Mouse (Mus musculus) forebrain, embryonic 14.5 days (tissue): ENCODE measurements around the gene Tmsb15b1. TPM values are rescaled to one million over a fixed set of nuclear protein-coding genes. Genes with fewer than 3 reads are reported as not detected.
A peak's percentile ranks its signal among the peaks of the same experiment; 100 is the strongest.

ENCODE experiments used
- ATAC-seq: fragments of 200-750 bp; cut with Nextera tagmentation; 2 replicates; pipeline ENCODE4 v1.8.0; 2017; ENCODE audit warnings: mild to moderate bottlenecking, moderate library complexity
- DNase-seq: peaks from one replicate; pipeline ENCODE4 v3.0.0-alpha.2; 2015; ENCODE audit warnings: low spot score
- H3K27ac ChIP-seq: fragments of 300-500 bp; sonication (generic); 2 replicates; pipeline ENCODE4 v1.5.1; 2014; ENCODE audit warnings: low read depth, mild to moderate bottlenecking, control low read depth, low read length, moderate library complexity
- H3K27me3 ChIP-seq: fragments of 300-500 bp; sonication (generic); replicated peaks from 2 replicates; pipeline ENCODE4 v1.6.1; 2014; ENCODE audit warnings: low read length, control low read depth, mixed read lengths; ENCODE audit not compliant: control insufficient read depth, insufficient read depth
- H3K36me3 ChIP-seq: fragments of 300-500 bp; sonication (generic); 2 replicates; pipeline ENCODE4 v1.6.1; 2014; ENCODE audit warnings: low read length, control low read depth; ENCODE audit not compliant: control insufficient read depth, insufficient read depth
- H3K4me1 ChIP-seq: fragments of 300-500 bp; sonication (generic); 2 replicates; pipeline ENCODE4 v1.6.1; 2014; ENCODE audit warnings: antibody characterized with exemption, low read length, control low read depth; ENCODE audit not compliant: control insufficient read depth, insufficient read depth
- H3K4me2 ChIP-seq: fragments of 300-500 bp; sonication (generic); 2 replicates; pipeline ENCODE4 v1.6.1; 2014; ENCODE audit warnings: mild to moderate bottlenecking, control low read depth, low read length
- H3K4me3 ChIP-seq: fragments of 300-500 bp; sonication (generic); 2 replicates; pipeline ENCODE4 v1.5.1; 2014; ENCODE audit warnings: low read depth, low read length, control low read depth
- H3K9ac ChIP-seq: fragments of 300-500 bp; sonication (generic); 2 replicates; pipeline ENCODE4 v1.6.1; 2014; ENCODE audit warnings: mild to moderate bottlenecking, low read length, control low read depth, moderate library complexity
- H3K9me3 ChIP-seq: fragments of 300-500 bp; sonication (generic); replicated peaks from 2 replicates; pipeline ENCODE4 v1.6.1; 2016; ENCODE audit warnings: low read length, control low read depth, mixed read lengths; ENCODE audit not compliant: control insufficient read depth
- WGBS: fragments of 180-500 bp; shearing (Covaris S2); extraction: QIAGEN DNeasy Blood & Tissue Kit; methylation state at CpG from one replicate; pipeline ENCODE4 v1.1.7; 2014; 5-methylcytosine and 5-hydroxymethylcytosine counted together
- polyA plus RNA-seq: library from polyadenylated mRNA; unstranded; fragments of >200 nt; fragmentation: Nextera tagmentation; extraction: Ambion mirVana; gene quantifications from 2 replicates; pipeline ENCODE4 v1.2.1, GENCODE M21; 2014

The Tmsb15b1 gene
- polyA plus RNA-seq: 51.4 and 61.0 TPM in 2 replicates

DNA sequence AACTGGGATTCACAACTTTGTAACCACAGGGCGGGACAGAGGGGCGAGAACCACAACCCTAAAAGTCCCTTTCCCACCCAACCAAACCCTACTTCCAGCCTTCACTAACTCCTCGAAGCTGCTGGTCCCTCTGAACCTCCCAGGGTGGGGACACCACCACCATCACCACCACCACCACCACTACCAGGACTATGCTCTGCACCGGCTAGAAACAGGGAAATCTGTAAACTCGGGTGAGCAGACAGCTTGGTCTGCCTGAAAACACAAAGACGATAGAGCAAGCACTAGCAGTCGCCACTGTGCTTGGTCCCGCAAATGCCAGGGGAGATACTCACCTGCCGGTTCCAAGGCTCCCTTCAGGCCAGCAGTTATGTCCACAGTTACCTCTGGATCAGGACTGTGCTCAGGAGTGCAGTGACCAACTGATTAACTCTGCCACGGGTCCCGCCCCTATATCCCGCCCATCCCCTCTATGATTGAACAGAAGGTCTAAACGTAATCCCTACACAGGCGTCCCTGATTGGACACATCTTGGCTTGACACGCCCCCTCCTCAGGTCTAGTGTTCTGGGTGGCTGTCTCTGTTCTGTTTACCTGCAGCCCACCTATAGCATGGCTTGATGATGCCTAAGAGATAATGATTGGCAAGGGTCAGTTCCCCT lies at the start of gene Tmsb15b1, which contains the start of gene Tmsb15l:
Tmsb15b1 (minus strand) TSS at position 451 of the 661 bp plus-strand sequence.
Tmsb15l (minus strand) TSS at position 446 of the 661 bp plus-strand sequence.
- peak; percentile 100 for ATAC-seq
- Histone ChIP-seq H3K27me3 (no peaks in the 10 kb centered on the region), H3K4me3 (peak within 1 kb of the TSS; percentile 35), H3K27ac (no peak within 1 kb of the TSS), H3K4me1 (no peaks in the 10 kb centered on the region), H3K4me2 (peak within 1 kb of the TSS; percentile 48), H3K36me3 (no peaks in the 10 kb centered on the region), H3K9me3 (no peaks in the 10 kb centered on the region), H3K9ac (peak within 1 kb of the TSS; percentile 47; the same call in 1 of the 2 replicates)
- 44% methylated on average over 15 of the region's 15 CpGs for WGBS
- DNase-seq: peak; percentile 89

DNA sequence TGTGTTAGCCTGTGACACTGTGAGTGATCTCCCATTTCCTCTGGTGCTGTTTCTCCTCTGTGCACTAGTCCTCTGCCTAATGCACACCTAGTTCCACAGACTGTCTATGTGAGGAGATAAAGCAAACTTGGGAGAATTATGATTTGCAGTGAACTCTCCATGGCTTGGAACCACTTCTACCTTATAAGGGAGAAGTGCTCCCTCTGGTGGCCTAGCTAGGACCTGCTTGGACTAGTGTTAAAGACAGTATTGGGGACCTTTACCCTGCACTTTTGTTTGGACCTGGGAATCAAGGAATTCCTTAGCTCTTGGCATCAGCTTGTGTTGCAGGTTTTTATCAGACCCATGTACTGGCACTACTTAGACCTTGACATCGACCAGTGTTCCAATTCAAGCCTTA lies 42.6 kb upstream of the Tmsb15b1 start:
- Histone ChIP-seq H3K9ac (no peak overlapping the region), H3K27me3 (no peaks in the 10 kb centered on the region), H3K9me3 (no peaks in the 10 kb centered on the region), H3K27ac (no peak overlapping the region), H3K4me3 (no peak overlapping the region), H3K36me3 (no peaks in the 10 kb centered on the region), H3K4me1 (no peaks in the 10 kb centered on the region), H3K4me2 (no peak overlapping the region)
- ATAC-seq (peak; percentile 55; the same call in 1 of the 2 replicates), DNase-seq (peak; percentile 79)
- WGBS: 24% methylated on average over 1 of the region's 1 CpGs

DNA sequence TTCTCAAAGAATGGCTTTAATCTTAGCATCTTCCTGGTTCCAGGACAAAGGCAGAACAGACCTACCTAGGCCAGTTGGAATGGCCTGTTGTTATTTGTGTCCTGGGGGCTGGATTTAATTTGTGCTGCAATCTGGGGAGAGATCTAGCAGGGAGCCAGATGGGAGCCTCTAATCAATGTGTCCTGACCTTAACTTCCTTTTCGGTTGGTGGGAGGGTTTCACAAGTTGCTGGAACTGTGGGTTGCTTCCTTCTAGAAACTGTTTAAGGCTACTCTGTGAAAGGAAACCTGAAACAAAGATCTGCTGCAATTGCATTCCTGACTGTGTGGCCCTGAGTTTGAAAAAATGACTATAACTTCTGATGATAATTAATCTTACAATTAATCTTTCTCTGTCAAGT lies 41.0 kb upstream of the Tmsb15b1 start:
- ATAC-seq: no peak

DNA sequence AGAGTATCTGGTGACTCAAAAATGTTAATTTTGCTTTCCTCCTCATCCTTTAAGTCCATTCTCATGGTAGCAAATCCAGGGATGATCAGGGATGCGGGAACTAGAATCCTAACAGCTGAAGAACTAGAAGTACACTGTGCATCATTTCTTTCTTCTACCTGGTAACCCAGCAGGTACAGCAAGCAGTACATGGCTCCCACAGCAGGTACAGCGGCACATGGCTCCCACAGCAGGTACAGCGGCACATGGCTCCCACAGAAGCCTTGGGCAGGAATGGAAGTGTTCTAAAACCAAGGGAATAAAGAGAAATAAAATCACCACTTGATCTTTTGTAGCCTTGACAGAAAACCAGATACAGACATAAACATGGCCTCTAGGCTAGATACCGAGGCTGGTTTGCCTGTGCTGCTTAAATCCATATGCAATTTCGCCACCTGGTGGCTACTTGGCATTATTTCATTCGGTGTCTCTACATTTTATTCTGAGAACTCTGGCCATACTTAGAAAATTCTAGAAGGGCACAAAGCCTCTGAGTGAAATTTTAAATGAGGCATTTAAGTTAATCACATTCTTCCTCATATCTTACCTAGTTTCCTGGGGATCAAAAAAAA lies 38.5 kb upstream of the Tmsb15b1 start:
- peak; percentile 85 for DNase-seq
- 58% methylated on average over 6 of the region's 6 CpGs for WGBS
- peak; percentile 67 for ATAC-seq

More for the DNA sequence above, 41.0 kb upstream of the Tmsb15b1 start:
- H3K27ac ChIP-seq: no peak overlapping the region
- no peak overlapping the region for H3K4me2 ChIP-seq
- no peak for DNase-seq
- no peak overlapping the region for H3K4me3 ChIP-seq
- no peaks in the 10 kb centered on the region for H3K27me3 ChIP-seq
- WGBS: 84% methylated on average over 1 of the region's 1 CpGs
- H3K9me3 ChIP-seq: no peaks in the 10 kb centered on the region
- no peaks in the 10 kb centered on the region for H3K36me3 ChIP-seq
- H3K4me1 ChIP-seq: no peaks in the 10 kb centered on the region
- H3K9ac ChIP-seq: no peak overlapping the region

DNA sequence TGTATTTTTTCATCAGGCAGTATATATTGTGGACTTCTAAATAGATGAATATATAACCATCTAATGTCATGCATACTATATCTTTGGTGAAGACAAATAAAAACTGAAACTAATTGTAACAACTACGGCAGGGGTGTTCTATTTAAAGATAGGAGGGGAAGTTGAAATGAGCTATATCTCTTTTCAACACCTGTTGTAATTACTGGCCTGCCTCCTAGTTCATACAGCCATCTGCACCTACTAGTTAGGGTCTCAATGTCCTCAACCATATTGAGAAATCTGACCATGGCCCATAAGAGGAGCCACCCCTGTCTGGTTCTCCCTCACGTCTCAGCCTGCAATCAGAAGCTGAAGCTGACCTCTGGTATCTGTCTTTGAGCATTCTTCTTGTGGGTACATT lies 19.6 kb upstream of the Tmsb15b1 start:
- WGBS: 84% methylated on average over 2 of the region's 2 CpGs
- ATAC-seq (no peak), DNase-seq (no peak)
- no peak overlapping the region for H3K9ac ChIP-seq
- no peaks in the 10 kb centered on the region for H3K27me3 ChIP-seq
- no peaks in the 10 kb centered on the region for H3K9me3 ChIP-seq
- no peak overlapping the region for H3K27ac ChIP-seq
- H3K4me2 ChIP-seq: no peak overlapping the region
- H3K4me3 ChIP-seq: no peak overlapping the region
- no peaks in the 10 kb centered on the region; the same call in 1 of the 2 replicates for H3K4me1 ChIP-seq
- H3K36me3 ChIP-seq: peaks cover 8% of the 10 kb centered on the region; the same call in 1 of the 2 replicates

More for the DNA sequence above, 38.5 kb upstream of the Tmsb15b1 start:
- Histone ChIP-seq H3K4me1 (no peaks in the 10 kb centered on the region), H3K9me3 (no peaks in the 10 kb centered on the region), H3K27me3 (no peaks in the 10 kb centered on the region), H3K4me3 (no peak overlapping the region), H3K4me2 (no peak overlapping the region), H3K27ac (no peak overlapping the region), H3K9ac (no peak overlapping the region), H3K36me3 (no peaks in the 10 kb centered on the region)

DNA sequence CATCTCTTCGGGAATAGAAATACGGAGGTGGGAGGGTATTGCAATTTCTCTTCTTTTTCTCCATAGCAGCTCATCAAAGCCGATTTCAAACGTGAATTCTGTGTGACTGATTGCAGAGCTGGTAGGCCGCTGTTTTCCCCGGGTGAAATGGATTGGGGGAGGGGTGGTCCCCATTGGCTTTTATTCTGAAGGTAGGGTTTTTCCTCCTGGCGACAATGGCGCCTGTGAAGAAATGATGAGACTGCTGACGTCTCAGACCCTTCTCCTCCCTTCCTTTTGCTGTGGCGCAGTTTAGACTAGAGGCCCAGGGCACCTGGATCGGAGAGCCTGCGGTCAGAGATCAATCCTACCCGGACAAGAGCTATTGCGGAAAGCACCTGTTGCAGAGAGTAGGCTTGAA lies 17.0 kb upstream of the Tmsb15b1 start:
- H3K27ac ChIP-seq: peak overlapping the region; percentile 90
- WGBS: 32% methylated on average over 14 of the region's 14 CpGs
- no peaks in the 10 kb centered on the region; the same call in 1 of the 2 replicates for H3K4me1 ChIP-seq
- ATAC-seq (peak; percentile 24; the same call in 1 of the 2 replicates), DNase-seq (peak; percentile 51)
- H3K36me3 ChIP-seq: peaks cover 8% of the 10 kb centered on the region; the same call in 1 of the 2 replicates
- H3K4me3 ChIP-seq: peak overlapping the region; percentile 45
- peak overlapping the region; percentile 68 for H3K9ac ChIP-seq
- H3K9me3 ChIP-seq: no peaks in the 10 kb centered on the region
- peak overlapping the region; percentile 48 for H3K4me2 ChIP-seq
- no peaks in the 10 kb centered on the region for H3K27me3 ChIP-seq

DNA sequence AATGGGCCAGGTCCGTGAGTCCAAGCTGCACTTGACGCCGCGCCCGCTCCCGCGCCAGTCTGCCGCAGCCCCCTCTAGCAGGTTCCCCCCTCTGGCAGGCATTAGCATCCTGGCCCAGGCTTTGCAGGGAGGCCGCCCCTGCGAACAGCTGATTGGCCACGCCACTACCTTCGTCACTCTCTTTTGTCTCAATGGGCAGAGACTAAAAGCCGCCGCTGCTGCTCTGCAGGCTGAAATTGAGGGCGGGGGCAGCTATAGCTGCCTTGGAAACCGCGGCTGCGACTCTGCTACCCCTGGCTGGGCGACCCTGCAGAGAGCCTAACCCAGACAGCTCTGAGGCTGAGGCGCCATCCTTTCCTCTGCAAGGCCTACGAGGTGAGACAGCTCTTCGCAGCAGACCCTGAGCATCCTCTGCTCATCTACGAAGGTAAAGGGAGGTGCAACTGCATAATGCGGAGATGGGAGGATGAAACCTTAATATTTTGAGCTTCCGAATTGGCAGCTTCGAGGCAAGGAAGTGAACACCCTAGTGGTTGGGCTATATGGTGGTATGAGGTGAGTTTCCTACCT lies 16.4 kb upstream of the Tmsb15b1 start, which contains the start of gene Zcchc18:
Zcchc18 (plus strand) TSS at position 178 of the 570 bp plus-strand sequence.
- peak; percentile 99 for ATAC-seq
- peaks cover 8% of the 10 kb centered on the region; the same call in 1 of the 2 replicates for H3K36me3 ChIP-seq
- H3K9ac ChIP-seq: peak within 1 kb of the TSS; percentile 68
- peak within 1 kb of the TSS; percentile 45 for H3K4me3 ChIP-seq
- DNase-seq: peak; percentile 95
- peak within 1 kb of the TSS; percentile 90 for H3K27ac ChIP-seq
- H3K9me3 ChIP-seq: no peaks in the 10 kb centered on the region
- H3K4me1 ChIP-seq: no peaks in the 10 kb centered on the region; the same call in 1 of the 2 replicates
- no peaks in the 10 kb centered on the region for H3K27me3 ChIP-seq
- WGBS: 28% methylated on average over 26 of the region's 26 CpGs
- peak within 1 kb of the TSS; percentile 48 for H3K4me2 ChIP-seq

DNA sequence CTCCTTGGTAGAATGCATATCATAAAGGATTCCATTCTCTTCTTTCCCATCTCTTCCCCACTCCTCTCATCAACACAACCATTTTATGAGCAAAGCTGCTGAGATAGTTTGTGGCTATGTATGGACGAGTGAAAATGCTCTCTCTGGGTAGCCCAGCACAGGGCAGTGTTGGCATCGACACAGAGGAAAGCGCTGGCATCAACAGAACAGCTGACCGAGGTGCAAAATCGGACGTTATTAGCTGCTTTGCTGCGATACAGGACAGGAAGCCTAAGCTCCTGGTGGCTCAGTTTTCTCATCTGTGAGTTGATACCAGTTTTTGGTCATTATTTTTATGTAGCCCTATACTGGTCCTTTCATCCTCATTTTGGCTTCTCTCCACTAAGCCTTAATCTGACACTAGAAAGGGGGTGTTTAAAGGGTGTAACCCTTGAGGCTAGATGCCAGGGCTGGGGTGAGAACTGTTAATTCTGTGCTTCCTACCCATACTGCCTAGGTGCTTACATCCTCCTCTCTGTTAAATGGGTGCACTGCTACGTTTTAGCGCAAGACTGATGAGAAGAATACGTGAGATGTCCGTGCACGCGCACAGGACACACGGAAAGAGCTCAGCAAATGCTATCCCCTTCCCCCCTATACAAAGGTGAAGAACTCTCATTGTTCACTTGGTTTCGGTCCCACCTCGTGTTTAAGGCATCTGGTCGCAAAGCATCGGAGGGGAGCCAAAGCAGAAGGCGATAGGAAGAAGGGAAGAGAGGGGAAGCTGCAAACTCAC lies 15.7 kb upstream of the Tmsb15b1 start:
- Histone ChIP-seq H3K4me3 (peak overlapping the region; percentile 45), H3K27me3 (no peaks in the 10 kb centered on the region), H3K9ac (peak overlapping the region; percentile 68), H3K27ac (peak overlapping the region; percentile 90; the same call in 1 of the 2 replicates), H3K4me1 (no peaks in the 10 kb centered on the region; the same call in 1 of the 2 replicates), H3K36me3 (peaks cover 8% of the 10 kb centered on the region; the same call in 1 of the 2 replicates), H3K4me2 (peak overlapping the region; percentile 48), H3K9me3 (no peaks in the 10 kb centered on the region)
- peak; percentile 53 for ATAC-seq
- WGBS: 34% methylated on average over 19 of the region's 19 CpGs
- peak; percentile 50 for DNase-seq
